Mouse (Mus musculus): Measurements from ENCODE around the gene Zp1. TPM values are rescaled to one million over a fixed set of nuclear protein-coding genes. Genes with fewer than 3 reads are reported as not detected.

Gene Zp1
- polyA plus RNA-seq, 1 experiment from 2014 or later: not detected

DNA sequence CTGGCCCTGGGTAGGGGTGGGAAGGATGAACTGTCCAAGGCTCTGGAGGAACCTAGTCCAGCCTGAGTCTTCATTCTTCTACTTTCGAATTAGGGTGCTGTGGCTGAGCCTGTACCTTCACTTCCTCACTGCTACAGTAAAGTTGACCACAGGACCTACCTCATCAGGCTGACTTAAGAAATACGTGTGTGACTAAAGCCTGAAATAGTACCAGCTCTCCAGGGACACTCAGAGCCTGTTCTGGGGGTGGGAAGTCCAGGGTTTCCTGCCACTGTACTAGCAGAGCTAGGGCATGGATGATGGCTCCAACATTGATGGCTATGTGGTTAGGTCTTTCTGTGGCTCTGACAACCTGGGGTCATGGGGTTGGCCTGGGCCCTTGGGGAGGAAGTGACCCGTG lies 23.5 kb upstream of the Zp1 start:
- H3K27me3 ChIP-seq (ENCODE audit: insufficient read depth, low read length): no peaks in the 10 kb centered on the region
- TF ChIP-seq EP300 (IDR thresholded peaks at IDR 0.05; ENCODE audit: low read depth) (no peak), CTCF (IDR thresholded peaks at IDR 0.05; ENCODE audit: low read depth) (no peak)
- peaks cover 34% of the 10 kb centered on the region for H3K36me3 ChIP-seq (replicated peaks; ENCODE audit: insufficient read depth, low read length)
- 59% methylated on average over 3 of the region's 3 CpGs for WGBS (ENCODE audit: insufficient replicate concordance)
- DNase-seq (no peak), ATAC-seq (no peak)
- no peaks in the 10 kb centered on the region for H3K9me3 ChIP-seq (ENCODE audit: low read length)
- no peak overlapping the region for H3K4me3 ChIP-seq (ENCODE audit: low read depth, low read length)
- H3K27ac ChIP-seq (ENCODE audit: low read depth): peak overlapping the region; percentile 51; the same call in 1 of the 2 replicates
- peaks cover 32% of the 10 kb centered on the region for H3K4me1 ChIP-seq (ENCODE audit: insufficient read depth)
- no peak overlapping the region for H3K4me2 ChIP-seq (ENCODE audit: low read depth, low read length)
- no peak overlapping the region for H3K9ac ChIP-seq (replicated peaks)

DNA sequence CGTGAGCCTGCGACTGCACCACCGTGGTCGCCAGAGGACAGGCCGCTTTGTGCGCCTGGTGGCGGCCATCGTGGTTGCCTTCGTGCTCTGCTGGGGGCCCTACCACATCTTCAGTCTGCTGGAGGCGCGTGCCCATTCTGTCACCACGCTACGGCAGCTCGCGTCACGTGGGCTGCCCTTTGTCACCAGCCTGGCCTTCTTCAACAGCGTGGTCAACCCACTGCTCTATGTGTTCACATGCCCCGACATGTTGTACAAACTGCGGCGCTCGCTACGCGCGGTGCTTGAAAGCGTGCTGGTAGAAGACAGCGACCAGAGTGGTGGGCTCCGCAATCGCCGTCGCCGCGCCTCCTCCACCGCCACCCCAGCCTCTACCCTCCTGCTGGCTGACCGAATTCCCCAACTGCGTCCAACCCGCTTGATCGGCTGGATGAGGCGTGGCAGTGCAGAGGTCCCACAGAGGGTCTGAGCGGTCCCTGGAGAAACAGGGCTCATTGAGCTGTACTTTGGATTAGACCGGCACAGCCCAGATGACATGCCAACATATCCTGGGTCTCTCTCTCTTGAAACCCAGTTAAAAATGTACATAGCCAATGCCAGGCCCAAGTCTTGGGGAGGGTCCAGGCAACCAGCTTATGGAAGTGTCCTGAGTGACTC lies 20.5 kb upstream of the Zp1 start:
- 25% methylated on average over 40 of the region's 40 CpGs for WGBS (ENCODE audit: insufficient replicate concordance)
- ATAC-seq (peak; percentile 53), DNase-seq (no peak)
- Histone ChIP-seq H3K27ac (ENCODE audit: low read depth) (no peak overlapping the region), H3K4me1 (ENCODE audit: insufficient read depth) (peaks cover 12% of the 10 kb centered on the region), H3K4me3 (ENCODE audit: low read depth, low read length) (peak overlapping the region; percentile 22; the same call in 1 of the 2 replicates), H3K36me3 (replicated peaks; ENCODE audit: insufficient read depth, low read length) (peaks cover 34% of the 10 kb centered on the region), H3K4me2 (ENCODE audit: low read depth, low read length) (peak overlapping the region; percentile 65), H3K9ac (replicated peaks) (no peak overlapping the region), H3K9me3 (ENCODE audit: low read length) (no peaks in the 10 kb centered on the region), H3K27me3 (ENCODE audit: insufficient read depth, low read length) (0 out of 2 replicates have a peak, but pooled peaks cover 3% of the 10 kb centered on the region)
- TF ChIP-seq CTCF (IDR thresholded peaks at IDR 0.05; ENCODE audit: low read depth) (no peak), EP300 (IDR thresholded peaks at IDR 0.05; ENCODE audit: low read depth) (no peak)

DNA sequence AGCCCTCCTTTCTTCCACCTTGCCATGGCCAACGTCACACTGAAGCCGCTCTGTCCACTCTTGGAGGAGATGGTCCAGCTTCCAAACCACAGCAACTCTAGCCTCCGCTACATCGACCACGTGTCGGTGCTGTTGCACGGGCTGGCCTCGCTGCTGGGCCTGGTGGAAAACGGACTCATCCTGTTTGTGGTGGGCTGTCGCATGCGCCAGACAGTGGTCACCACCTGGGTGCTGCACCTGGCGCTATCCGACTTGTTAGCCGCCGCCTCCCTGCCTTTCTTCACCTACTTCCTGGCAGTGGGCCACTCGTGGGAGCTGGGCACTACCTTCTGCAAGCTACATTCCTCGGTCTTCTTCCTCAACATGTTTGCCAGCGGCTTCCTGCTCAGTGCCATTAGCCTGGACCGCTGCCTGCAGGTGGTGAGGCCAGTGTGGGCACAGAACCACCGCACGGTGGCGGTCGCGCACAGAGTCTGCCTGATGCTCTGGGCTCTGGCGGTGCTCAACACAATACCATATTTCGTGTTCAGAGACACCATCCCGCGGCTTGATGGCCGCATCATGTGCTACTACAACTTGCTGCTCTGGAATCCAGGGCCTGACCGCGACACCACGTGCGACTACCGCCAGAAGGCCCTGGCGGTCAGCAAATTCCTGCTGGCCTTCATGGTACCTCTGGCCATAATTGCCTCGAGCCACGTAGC lies 19.8 kb upstream of the Zp1 start:
- DNase-seq (peak; percentile 85), ATAC-seq (peak; percentile 77)
- Histone ChIP-seq H3K36me3 (replicated peaks; ENCODE audit: insufficient read depth, low read length) (peaks cover 34% of the 10 kb centered on the region), H3K9me3 (ENCODE audit: low read length) (no peaks in the 10 kb centered on the region), H3K9ac (replicated peaks) (no peak overlapping the region), H3K4me2 (ENCODE audit: low read depth, low read length) (peak overlapping the region; percentile 65), H3K27me3 (ENCODE audit: insufficient read depth, low read length) (0 out of 2 replicates have a peak, but pooled peaks cover 3% of the 10 kb centered on the region), H3K4me1 (ENCODE audit: insufficient read depth) (peaks cover 12% of the 10 kb centered on the region), H3K4me3 (ENCODE audit: low read depth, low read length) (peak overlapping the region; percentile 22; the same call in 1 of the 2 replicates), H3K27ac (ENCODE audit: low read depth) (no peak overlapping the region)
- 25% methylated on average over 37 of the region's 37 CpGs for WGBS (ENCODE audit: insufficient replicate concordance)
- TF ChIP-seq CTCF (IDR thresholded peaks at IDR 0.05; ENCODE audit: low read depth) (peak; percentile 86), EP300 (IDR thresholded peaks at IDR 0.05; ENCODE audit: low read depth) (no peak)

DNA sequence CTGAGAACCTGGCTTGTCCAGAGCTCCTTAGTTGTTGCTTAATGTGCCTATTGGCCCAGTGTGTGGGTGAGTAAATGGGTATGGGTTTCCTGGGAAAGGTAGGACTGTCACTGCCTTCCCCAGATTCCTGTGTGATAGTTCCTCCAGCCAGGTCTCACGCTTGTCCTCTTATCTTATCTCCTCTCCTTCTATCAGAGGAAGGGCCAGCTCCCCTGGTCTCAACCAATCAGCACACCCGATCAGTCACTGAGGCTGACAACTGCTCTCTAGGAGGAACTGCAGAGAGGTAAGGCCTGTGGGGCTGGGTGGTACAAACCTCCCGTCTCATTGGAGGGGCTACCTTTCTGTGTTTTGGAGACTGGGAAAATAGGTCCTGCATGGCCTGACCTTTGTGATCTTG lies 18.3 kb upstream of the Zp1 start:
- 34% methylated on average over 3 of the region's 3 CpGs for WGBS (ENCODE audit: insufficient replicate concordance)
- DNase-seq: no peak
- Histone ChIP-seq H3K9ac (replicated peaks) (no peak overlapping the region), H3K4me3 (ENCODE audit: low read depth, low read length) (no peak overlapping the region), H3K4me2 (ENCODE audit: low read depth, low read length) (no peak overlapping the region), H3K9me3 (ENCODE audit: low read length) (no peaks in the 10 kb centered on the region), H3K27ac (ENCODE audit: low read depth) (no peak overlapping the region), H3K27me3 (ENCODE audit: insufficient read depth, low read length) (0 out of 2 replicates have a peak, but pooled peaks cover 3% of the 10 kb centered on the region), H3K4me1 (ENCODE audit: insufficient read depth) (peaks cover 12% of the 10 kb centered on the region), H3K36me3 (replicated peaks; ENCODE audit: insufficient read depth, low read length) (peaks cover 21% of the 10 kb centered on the region)
- ATAC-seq: no peak
- TF ChIP-seq CTCF (IDR thresholded peaks at IDR 0.05; ENCODE audit: low read depth) (no peak), EP300 (IDR thresholded peaks at IDR 0.05; ENCODE audit: low read depth) (no peak)

DNA sequence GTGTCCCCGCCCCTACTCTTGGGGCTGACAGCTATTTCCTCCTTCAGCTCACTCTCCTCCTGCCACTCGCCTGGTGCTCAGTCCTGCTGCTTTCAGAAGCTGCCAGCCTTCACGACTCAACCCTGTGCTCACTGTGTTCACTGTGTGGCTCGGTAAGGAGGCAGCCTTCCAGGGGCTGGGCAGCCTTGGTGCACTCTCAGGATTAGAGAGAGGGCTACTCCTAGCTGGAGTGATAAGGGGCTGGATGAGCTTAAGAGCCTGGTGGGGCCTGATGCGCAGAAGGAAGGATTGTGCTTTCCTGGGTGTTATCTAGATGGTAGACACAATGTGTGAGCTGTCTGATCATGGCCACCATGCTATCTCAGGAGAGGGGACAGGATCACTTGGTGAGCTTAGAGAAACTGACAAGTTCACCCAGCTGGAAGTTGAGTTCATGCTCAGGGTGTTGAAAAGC lies 16.7 kb upstream of the Zp1 start, which contains the start of gene Ptgdr2:
TSS of gene Ptgdr2 (plus strand) at position 51 of the 454 bp plus-strand sequence.
- no peak within 1 kb of the TSS for H3K27ac ChIP-seq (ENCODE audit: low read depth)

DNA sequence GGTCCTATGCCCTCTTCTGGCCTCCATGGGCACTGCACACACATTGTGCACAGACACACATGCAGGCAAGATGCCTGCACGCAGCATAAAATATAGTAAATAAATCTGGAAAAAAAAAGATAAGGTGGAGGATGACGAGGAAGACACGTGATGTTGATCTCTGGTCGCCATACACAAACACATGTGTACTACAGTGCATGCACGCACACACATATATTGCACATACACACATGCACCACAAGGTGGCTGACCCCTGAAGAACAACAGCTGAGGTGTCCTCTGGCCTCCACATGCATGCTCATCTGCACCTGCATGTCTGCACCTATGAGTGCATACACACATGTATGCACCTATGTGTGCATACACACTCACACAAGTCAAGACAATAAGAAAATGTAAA lies 15.6 kb upstream of the Zp1 start:
- peaks cover 11% of the 10 kb centered on the region for H3K4me1 ChIP-seq (ENCODE audit: insufficient read depth)
- TF ChIP-seq EP300 (IDR thresholded peaks at IDR 0.05; ENCODE audit: low read depth): no peak
- TF ChIP-seq CTCF (IDR thresholded peaks at IDR 0.05; ENCODE audit: low read depth): peak; percentile 33; the same call in 1 of the 2 replicates
- no peak overlapping the region for H3K27ac ChIP-seq (ENCODE audit: low read depth)
- no peak overlapping the region for H3K4me2 ChIP-seq (ENCODE audit: low read depth, low read length)
- no peak for DNase-seq
- no peaks in the 10 kb centered on the region for H3K9me3 ChIP-seq (ENCODE audit: low read length)
- 0 out of 2 replicates have a peak, but pooled peaks cover 3% of the 10 kb centered on the region for H3K27me3 ChIP-seq (ENCODE audit: insufficient read depth, low read length)
- H3K36me3 ChIP-seq (replicated peaks; ENCODE audit: insufficient read depth, low read length): no peaks in the 10 kb centered on the region
- no peak for ATAC-seq
- no peak overlapping the region for H3K9ac ChIP-seq (replicated peaks)
- 85% methylated on average over 5 of the region's 5 CpGs for WGBS (ENCODE audit: insufficient replicate concordance)
- no peak overlapping the region for H3K4me3 ChIP-seq (ENCODE audit: low read depth, low read length)

More for the DNA sequence above, 16.7 kb upstream of the Zp1 start, which contains the start of gene Ptgdr2:
- Histone ChIP-seq H3K4me2 (ENCODE audit: low read depth, low read length) (no peak within 1 kb of the TSS), H3K9me3 (ENCODE audit: low read length) (no peaks in the 10 kb centered on the region), H3K4me1 (ENCODE audit: insufficient read depth) (peaks cover 12% of the 10 kb centered on the region), H3K4me3 (ENCODE audit: low read depth, low read length) (no peak within 1 kb of the TSS), H3K27me3 (ENCODE audit: insufficient read depth, low read length) (0 out of 2 replicates have a peak, but pooled peaks cover 3% of the 10 kb centered on the region), H3K9ac (replicated peaks) (no peak within 1 kb of the TSS), H3K36me3 (replicated peaks; ENCODE audit: insufficient read depth, low read length) (peaks cover 5% of the 10 kb centered on the region)
- TF ChIP-seq EP300 (IDR thresholded peaks at IDR 0.05; ENCODE audit: low read depth) (peak; percentile 20; the same call in 1 of the 2 replicates), CTCF (IDR thresholded peaks at IDR 0.05; ENCODE audit: low read depth) (no peak)
- WGBS (ENCODE audit: insufficient replicate concordance): 29% methylated on average over 5 of the region's 5 CpGs
- DNase-seq: no peak
- peak; percentile 49 for ATAC-seq
